Mouse (Mus musculus): ENCODE measurements around the gene Mov10l1. TPM values are rescaled to one million over a fixed set of nuclear protein-coding genes. Genes with fewer than 3 reads are reported as not detected.

The Mov10l1 gene
- polyA plus RNA-seq, 2 experiments: 0.10 to 0.19 TPM

DNA sequence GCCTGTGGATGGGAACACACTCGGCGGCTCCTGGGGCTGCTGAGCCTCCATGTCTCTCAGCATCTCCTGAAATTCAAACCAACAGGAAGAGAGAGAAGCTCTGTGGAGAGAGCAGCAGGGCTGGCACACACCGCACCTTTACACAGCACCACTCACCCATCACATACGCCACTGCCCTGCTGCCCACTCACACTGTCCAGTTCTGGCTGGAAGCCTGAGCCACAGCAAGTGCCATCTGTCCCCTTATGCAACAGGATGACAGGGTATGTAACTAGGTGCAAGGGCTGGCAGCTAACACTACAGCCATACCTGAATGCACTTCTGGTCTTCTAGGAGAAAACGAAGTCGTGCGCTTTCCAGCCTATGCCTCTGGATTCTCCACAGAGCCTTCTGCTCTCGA lies 121.7 kb downstream of the Mov10l1 start:
- Histone ChIP-seq H3K4me2 (replicated peaks; ENCODE audit: low read depth, low read length, severe bottlenecking) (no peak overlapping the region), H3K4me1 (ENCODE audit: control insufficient read depth, insufficient read depth, low read length) (no peaks in the 10 kb centered on the region), H3K36me3 (ENCODE audit: control insufficient read depth, insufficient read depth, low read length) (peaks cover 95% of the 10 kb centered on the region), H3K27ac (replicated peaks; ENCODE audit: low read depth, low read length) (no peak overlapping the region), H3K9me3 (ENCODE audit: control insufficient read depth, low read length) (no peaks in the 10 kb centered on the region), H3K9ac (ENCODE audit: low read depth, low read length, severe bottlenecking) (no peak overlapping the region), H3K4me3 (replicated peaks; ENCODE audit: low read length) (no peak overlapping the region), H3K27me3 (ENCODE audit: control insufficient read depth, insufficient read depth, low read length) (no peaks in the 10 kb centered on the region)
- WGBS: 96% methylated on average over 8 of the region's 8 CpGs
- DNase-seq (ENCODE audit: low spot score) (no peak), ATAC-seq (ENCODE audit: low FRiP score, low read depth) (no peak)
- no peak for TF ChIP-seq POLR2A (IDR thresholded peaks at IDR 0.05; ENCODE audit: borderline replicate concordance, extremely low read depth, insufficient read depth, insufficient read length)

Other genes starting within 250 kb of the Mov10l1 start
- 26.4 and 28.2 TPM in 2 replicates for gene Brd1, start 248.7 kb upstream of the Mov10l1 start, polyA plus RNA-seq (2012; rRNA removed)
- gene Brd1, start 248.7 kb upstream of the Mov10l1 start, polyA plus RNA-seq (2014; fragmentation: Nextera tagmentation; extraction: Ambion mirVana): 24.9 and 29.9 TPM in 2 replicates
- 12.2 and 12.4 TPM in 2 replicates for gene Zbed4, start 231.2 kb upstream of the Mov10l1 start, polyA plus RNA-seq (2012; rRNA removed)
- gene Zbed4, start 231.2 kb upstream of the Mov10l1 start, polyA plus RNA-seq (2014; fragmentation: Nextera tagmentation; extraction: Ambion mirVana): 14.9 and 17.3 TPM in 2 replicates
- gene Alg12, start 163.6 kb upstream of the Mov10l1 start, polyA plus RNA-seq (2012; rRNA removed): 17.9 and 21.7 TPM in 2 replicates
- 12.1 and 12.2 TPM in 2 replicates for gene Alg12, start 163.6 kb upstream of the Mov10l1 start, polyA plus RNA-seq (2014; fragmentation: Nextera tagmentation; extraction: Ambion mirVana)
- gene Creld2, start 163.3 kb upstream of the Mov10l1 start, polyA plus RNA-seq (2012; rRNA removed): 59.3 and 79.1 TPM in 2 replicates
- 74.9 and 85.9 TPM in 2 replicates for gene Creld2, start 163.3 kb upstream of the Mov10l1 start, polyA plus RNA-seq (2014; fragmentation: Nextera tagmentation; extraction: Ambion mirVana)
- 15.2 and 20.6 TPM in 2 replicates for gene Pim3, start 120.7 kb upstream of the Mov10l1 start, polyA plus RNA-seq (2012; rRNA removed)
- gene Pim3, start 120.7 kb upstream of the Mov10l1 start, polyA plus RNA-seq (2014; fragmentation: Nextera tagmentation; extraction: Ambion mirVana): 38.1 and 47.8 TPM in 2 replicates
- 0.08 TPM in 1 of 2 replicates, not detected in the other for gene Ttll8, start 28.5 kb upstream of the Mov10l1 start, polyA plus RNA-seq (2012; rRNA removed)
- not detected in 2 replicates for gene Ttll8, start 28.5 kb upstream of the Mov10l1 start, polyA plus RNA-seq (2014; fragmentation: Nextera tagmentation; extraction: Ambion mirVana)
- 0.31 and 0.36 TPM in 2 replicates for gene Mlc1, start 3.9 kb upstream of the Mov10l1 start, polyA plus RNA-seq (2012; rRNA removed)
- 0.12 and 0.21 TPM in 2 replicates for gene Mlc1, start 3.9 kb upstream of the Mov10l1 start, polyA plus RNA-seq (2014; fragmentation: Nextera tagmentation; extraction: Ambion mirVana)
- 1.9 and 2.0 TPM in 2 replicates for gene Panx2, start 76.8 kb downstream of the Mov10l1 start, polyA plus RNA-seq (2012; rRNA removed)
- 0.29 and 0.48 TPM in 2 replicates for gene Panx2, start 76.8 kb downstream of the Mov10l1 start, polyA plus RNA-seq (2014; fragmentation: Nextera tagmentation; extraction: Ambion mirVana)
- 43.5 and 51.0 TPM in 2 replicates for gene Trabd, start 92.2 kb downstream of the Mov10l1 start, polyA plus RNA-seq (2012; rRNA removed)
- 47.8 and 51.0 TPM in 2 replicates for gene Trabd, start 92.2 kb downstream of the Mov10l1 start, polyA plus RNA-seq (2014; fragmentation: Nextera tagmentation; extraction: Ambion mirVana)
- gene Selenoo, start 106.2 kb downstream of the Mov10l1 start, polyA plus RNA-seq (2012; rRNA removed): 32.7 and 40.7 TPM in 2 replicates
- gene Selenoo, start 106.2 kb downstream of the Mov10l1 start, polyA plus RNA-seq (2014; fragmentation: Nextera tagmentation; extraction: Ambion mirVana): 20.6 and 22.9 TPM in 2 replicates
- 36.8 and 56.5 TPM in 2 replicates for gene Tubgcp6, start 140.2 kb downstream of the Mov10l1 start, polyA plus RNA-seq (2012; rRNA removed)
- gene Tubgcp6, start 140.2 kb downstream of the Mov10l1 start, polyA plus RNA-seq (2014; fragmentation: Nextera tagmentation; extraction: Ambion mirVana): 17.2 and 17.6 TPM in 2 replicates
- 38.1 and 49.4 TPM in 2 replicates for gene Hdac10, start 145.8 kb downstream of the Mov10l1 start, polyA plus RNA-seq (2012; rRNA removed)
- 18.7 and 21.8 TPM in 2 replicates for gene Hdac10, start 145.8 kb downstream of the Mov10l1 start, polyA plus RNA-seq (2014; fragmentation: Nextera tagmentation; extraction: Ambion mirVana)
- gene Mapk12, start 157.8 kb downstream of the Mov10l1 start, polyA plus RNA-seq (2012; rRNA removed): 13.7 and 14.9 TPM in 2 replicates
- gene Mapk12, start 157.8 kb downstream of the Mov10l1 start, polyA plus RNA-seq (2014; fragmentation: Nextera tagmentation; extraction: Ambion mirVana): 5.0 and 8.3 TPM in 2 replicates
- 13.4 and 15.9 TPM in 2 replicates for gene Mapk11, start 166.7 kb downstream of the Mov10l1 start, polyA plus RNA-seq (2012; rRNA removed)
- gene Mapk11, start 166.7 kb downstream of the Mov10l1 start, polyA plus RNA-seq (2014; fragmentation: Nextera tagmentation; extraction: Ambion mirVana): 7.0 and 7.3 TPM in 2 replicates
- 212 and 268 TPM in 2 replicates for gene Plxnb2, start 197.9 kb downstream of the Mov10l1 start, polyA plus RNA-seq (2012; rRNA removed)
- gene Plxnb2, start 197.9 kb downstream of the Mov10l1 start, polyA plus RNA-seq (2014; fragmentation: Nextera tagmentation; extraction: Ambion mirVana): 170 and 183 TPM in 2 replicates
- 39.2 and 53.6 TPM in 2 replicates for gene Dennd6b, start 213.6 kb downstream of the Mov10l1 start, polyA plus RNA-seq (2012; rRNA removed)
- gene Dennd6b, start 213.6 kb downstream of the Mov10l1 start, polyA plus RNA-seq (2014; fragmentation: Nextera tagmentation; extraction: Ambion mirVana): 12.7 and 14.0 TPM in 2 replicates
- 59.0 and 71.5 TPM in 2 replicates for gene Ppp6r2, start 228.6 kb downstream of the Mov10l1 start, polyA plus RNA-seq (2012; rRNA removed)
- 28.3 and 31.7 TPM in 2 replicates for gene Ppp6r2, start 228.6 kb downstream of the Mov10l1 start, polyA plus RNA-seq (2014; fragmentation: Nextera tagmentation; extraction: Ambion mirVana)

All from limb, embryonic 14.5 days (tissue).